Mouse (Mus musculus) gastrocnemius, adult 18-20 months (tissue): Measurements from ENCODE around the gene Slc9a3r1. TPM values are rescaled to one million over a fixed set of nuclear protein-coding genes. Genes with fewer than 3 reads are reported as not detected.

Experiments used
- DNase-seq: peaks from one replicate; pipeline ENCODE4 v3.0.0; 2021; ENCODE audit warnings: low spot score
- total RNA-seq, 2 experiments: library from RNA; stranded (reverse); gene quantifications; 2 replicates each; pipeline ENCODE4 v1.2.3; 2021

Gene Slc9a3r1
- total RNA-seq, 2 experiments from 2014 or later, result 1.6 to 1.9 TPM

DNA sequence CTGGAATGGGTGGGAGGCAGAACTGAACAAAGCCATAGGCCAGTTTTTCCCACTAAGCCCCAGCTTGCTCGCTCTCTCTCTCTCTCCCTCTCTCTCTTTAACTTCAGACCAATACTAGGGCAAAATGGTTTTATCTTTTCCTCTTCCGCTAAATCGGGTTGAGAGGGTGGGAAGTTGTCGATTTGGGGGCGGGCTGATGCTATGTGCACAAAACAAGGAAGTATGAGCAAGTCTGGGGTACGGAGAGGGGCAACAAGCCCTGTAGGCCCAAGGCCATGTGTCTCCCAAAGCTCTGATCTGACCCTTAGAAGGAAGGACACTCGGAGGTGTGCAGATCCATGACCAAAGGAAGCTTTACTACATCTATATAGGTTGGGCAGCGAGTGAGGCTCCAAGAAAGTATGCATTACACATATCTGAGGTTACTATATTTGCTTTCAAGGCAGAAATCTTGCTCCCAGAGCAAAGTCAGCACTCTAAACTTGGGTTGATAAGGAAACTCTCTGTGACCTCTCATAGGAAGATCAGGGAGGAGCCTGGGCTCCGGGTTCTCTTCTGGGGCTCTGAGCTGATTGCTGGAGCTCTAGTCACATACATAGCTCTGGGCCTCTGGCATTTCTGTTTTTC lies 1.4 kb upstream of the Slc9a3r1 start:
- DNase-seq, result no peak

DNA sequence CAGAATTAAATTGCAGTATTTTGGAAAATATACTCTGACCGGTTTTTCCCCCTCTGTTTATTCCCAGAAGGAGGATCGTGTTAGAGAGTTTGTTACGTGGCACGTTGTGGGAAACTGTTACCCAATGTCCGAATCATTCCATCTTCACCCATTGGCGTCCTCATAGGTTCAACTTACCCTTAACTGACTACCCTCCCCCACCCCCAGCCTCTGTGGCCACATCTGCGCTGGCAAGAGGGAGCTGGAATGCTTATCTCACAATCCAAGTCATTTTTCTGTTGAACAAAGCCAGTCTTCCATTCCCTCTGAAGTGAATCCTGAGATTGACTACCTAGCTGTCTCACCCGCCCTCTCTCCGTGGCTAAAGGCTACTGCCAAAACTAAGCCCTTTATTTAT lies 938 bp upstream of the Slc9a3r1 start:
- no peak for DNase-seq

DNA sequence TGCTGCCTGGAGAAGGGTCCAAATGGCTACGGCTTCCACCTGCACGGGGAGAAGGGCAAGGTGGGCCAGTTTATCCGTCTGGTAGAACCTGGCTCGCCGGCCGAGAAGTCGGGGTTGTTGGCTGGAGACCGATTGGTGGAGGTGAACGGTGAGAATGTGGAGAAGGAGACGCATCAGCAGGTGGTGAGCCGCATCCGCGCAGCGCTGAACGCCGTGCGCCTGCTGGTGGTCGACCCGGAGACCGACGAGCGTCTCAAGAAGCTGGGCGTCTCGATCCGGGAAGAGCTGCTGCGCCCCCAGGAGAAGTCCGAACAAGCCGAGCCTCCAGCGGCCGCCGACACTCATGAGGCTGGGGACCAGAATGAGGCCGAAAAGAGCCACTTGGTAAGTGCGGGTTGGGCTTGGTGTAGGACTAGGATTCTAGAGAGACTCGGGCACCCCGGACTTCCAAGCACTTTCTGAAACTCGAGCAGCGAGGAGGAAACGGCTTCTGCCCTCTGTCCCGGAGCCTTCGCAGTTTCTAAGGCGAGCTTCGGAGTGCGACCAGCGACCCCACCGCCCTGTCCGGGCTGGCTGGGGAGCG lies 518 bp downstream of the Slc9a3r1 start:
- DNase-seq, result no peak

DNA sequence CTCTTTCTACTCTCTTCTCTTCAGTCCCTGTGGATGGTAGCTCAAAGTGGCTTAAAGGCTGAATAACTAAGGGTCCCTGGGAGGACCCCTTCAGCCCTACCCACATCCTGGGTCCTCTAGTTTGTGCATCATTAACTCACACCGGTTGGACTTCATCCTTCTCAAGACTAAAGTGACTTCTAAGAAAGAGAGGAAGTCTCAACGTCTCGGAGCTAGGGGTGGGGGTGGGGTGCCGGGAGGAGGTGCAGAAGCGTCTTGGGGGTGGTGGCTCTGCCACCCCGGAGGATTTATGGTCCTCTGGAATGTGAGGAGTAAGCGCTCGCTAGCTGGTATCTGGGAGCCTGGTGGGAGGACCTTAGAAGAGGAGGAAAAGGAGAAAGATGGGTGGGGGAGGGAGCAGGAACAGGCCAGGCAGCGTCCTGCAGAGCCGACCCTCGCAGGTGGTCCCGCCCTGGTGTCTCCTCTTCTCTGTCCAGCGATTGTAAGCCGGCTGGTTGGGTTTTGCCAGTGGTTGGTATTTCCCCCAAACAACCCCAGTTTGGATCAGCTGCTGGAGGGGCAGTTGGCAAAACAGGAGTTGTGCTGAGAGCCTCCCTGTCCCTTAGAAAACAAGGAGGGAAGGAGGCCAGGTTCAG lies 1.3 kb downstream of the Slc9a3r1 start:
- no peak for DNase-seq

- no peak for DNase-seq
Measured at GRCm38 (mm10) chr11:115164976-115165374, 1.8 kb downstream of the Slc9a3r1 start.

- DNase-seq, result no peak
Measured at GRCm38 (mm10) chr11:115166776-115167175, 3.6 kb downstream of the Slc9a3r1 start.

DNA sequence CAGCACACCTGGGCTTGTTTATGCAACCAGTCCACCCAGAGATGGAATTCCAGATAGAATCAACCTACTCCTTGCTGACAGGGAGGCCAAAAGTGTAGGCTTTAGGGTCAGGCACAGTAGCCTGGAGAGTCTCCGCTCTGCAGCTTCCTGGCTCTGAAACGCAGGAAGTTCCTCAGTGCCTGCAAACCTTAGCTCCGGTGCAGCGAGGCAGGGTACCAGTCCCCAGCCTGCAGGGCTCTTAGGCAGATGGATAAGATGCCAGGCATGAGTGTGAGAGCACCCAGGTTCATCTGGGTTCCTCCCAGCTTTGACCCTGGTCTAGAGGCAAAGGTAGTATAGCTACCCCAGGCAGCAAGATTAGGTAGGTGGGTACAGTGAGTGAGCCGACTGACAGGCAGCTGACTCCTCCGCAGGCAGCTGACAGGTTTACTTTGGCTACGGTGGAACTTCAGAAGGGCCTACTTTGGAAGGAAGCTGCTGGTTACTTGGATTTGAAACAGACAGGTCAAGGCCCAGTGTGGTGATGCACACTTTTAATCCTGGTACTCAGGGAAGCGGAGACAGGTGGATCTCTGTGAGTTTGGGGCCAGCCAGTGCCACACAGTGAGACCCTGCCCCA lies 4.6 kb downstream of the Slc9a3r1 start:
- no peak for DNase-seq

GRCm38 (mm10) chr11:115169430-115169829 lies 6.3 kb downstream of the Slc9a3r1 start:
- DNase-seq, result no peak

DNA sequence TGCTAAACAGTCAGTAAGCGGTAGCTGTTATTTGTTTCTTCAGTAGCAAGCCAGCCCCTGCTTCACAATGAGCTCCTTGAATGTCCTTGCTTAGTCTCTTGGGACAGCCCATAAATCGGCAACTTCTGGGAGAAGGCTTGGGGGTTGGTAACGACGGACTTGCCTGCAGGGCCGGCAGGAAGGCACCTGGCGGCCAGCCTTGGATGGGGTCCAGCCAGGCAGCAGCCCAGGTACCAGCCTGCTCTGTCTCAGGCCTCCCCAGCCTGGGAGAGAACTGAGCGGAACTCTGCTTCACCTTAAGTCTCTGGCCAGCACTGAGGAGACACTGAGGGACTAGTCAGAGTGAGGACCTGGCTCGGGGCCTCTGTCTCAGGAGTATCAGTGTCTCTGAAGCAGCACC lies 8.0 kb downstream of the Slc9a3r1 start:
- no peak for DNase-seq

DNA sequence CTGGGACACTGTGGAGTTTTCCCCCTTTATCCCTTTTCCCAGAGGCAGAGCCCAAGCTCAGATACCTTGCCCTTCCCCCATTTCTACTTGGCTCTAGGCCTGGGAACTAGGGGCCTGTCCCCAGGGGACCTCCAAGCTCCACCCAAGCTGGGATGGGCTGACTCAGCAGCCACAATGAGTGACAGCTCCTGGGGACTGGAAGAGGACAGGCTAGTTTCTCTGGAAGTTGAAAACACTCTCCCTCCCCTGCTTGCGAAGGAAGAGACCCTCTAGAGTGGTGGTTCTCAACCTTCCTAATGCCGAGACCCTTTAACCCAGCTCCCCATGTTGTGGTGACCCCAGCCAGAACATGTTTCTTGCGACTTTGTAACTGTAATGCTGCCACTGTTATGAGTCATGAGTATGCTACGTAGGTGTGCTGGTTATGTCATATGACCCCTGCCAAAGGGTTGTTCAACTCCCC lies 9.7 kb downstream of the Slc9a3r1 start:
- DNase-seq, result no peak

DNA sequence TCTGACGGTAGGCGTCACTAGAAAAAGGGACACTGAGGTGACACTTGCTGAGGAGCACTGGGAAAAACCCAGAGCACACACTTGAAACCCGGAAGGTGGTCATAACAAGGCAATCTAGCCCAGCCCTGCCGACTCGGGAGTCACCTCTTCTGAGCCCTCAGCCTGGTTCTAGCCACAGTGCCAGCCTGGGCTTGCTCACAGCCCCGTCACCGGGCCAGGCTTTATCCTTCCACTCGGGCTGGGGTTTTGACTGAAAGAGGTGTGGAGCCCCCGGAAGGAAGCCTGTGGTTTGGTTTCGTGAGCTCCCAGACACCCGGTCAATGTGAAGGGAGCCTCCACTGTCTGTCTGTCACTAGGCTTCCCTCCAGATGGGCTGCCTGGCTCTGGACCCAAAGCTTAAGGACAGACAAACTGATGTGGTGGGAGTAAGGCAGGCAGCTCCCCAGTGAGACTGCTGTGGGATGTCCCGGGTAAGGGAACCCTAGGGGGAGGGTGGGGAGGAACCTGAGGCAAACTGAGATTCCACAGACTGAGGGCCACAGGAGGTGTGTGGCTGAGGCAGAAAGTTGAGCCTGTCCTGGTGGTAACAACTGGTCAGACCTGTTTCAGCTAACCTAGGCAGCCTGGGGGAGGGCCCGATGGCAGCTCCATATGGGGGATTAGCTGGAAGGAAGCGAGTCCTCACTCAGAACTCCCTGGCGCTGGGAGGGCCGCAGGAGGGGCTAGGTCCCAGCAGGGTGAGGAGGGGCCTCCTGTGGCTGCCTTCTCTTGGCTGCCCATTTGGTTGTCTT lies 10.6 kb downstream of the Slc9a3r1 start:
- DNase-seq, result no peak

DNA sequence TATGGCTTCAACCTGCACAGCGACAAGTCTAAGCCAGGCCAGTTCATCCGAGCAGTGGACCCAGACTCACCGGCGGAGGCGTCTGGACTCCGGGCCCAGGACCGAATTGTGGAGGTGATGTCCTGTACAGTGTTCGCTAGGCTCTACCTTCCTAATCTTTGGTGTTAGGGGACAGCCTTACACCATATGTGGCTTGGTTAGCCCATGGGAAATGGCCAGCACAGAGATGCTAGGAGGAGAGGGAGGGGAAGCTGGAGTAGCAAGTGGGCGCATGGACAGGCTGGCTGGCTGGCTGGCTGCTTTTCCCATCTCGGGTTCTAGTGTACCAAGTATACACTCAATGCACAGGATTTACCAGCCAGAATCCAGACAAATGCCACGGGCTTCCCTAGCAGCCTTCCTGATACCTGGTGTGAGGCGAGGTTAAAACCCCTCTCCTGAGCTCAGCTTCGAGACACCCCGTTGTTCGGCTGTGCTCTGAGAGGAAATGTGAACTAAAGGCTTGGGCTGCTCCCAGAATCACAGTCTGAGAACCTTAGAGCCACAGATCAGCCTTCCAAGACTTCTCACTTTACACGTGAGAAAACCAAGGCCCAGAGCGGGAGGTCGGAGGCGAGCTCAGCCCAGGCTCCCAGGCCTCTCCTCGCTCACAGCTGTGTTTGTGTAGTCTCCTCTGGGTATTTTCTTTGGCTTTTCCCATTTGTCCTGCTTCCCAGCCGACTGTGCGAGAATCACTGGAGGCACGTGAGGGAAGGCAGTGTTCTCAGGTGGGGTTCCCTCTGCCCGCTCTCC lies 13.5 kb downstream of the Slc9a3r1 start:
- no peak for DNase-seq

DNA sequence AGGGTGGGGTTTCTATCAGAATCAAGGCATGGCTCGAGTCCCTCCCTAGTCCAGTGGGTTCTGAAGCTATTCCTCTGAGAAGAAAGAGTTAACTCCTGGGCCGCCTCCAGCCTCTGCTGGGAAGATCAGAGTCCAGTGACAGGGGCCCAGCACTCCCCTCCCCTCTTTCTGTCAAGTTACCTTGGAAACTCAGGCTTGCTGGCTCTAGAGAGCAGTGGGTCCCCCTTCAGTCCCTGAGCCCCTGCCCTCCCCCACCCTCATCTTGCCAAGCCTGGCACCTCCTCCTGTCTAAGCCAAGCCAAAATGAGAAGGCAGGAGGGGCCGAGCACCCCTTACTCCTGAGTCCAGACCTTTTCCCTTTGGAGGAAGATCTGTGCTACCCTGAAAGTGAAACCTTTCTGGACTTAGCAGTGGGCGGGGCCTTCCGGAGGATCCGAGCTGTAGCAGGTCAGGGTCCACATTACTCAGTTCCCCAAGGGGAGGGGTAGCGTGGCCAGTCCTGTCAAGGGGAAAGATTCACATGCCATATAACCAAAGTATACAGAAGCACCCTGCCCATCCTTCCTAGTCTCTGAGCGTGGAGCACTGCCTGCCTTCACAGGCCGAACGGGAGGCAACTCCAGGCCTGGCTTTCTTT lies 14.5 kb downstream of the Slc9a3r1 start:
- DNase-seq, result no peak

GRCm38 (mm10) chr11:115178766-115179165 lies 15.6 kb downstream of the Slc9a3r1 start:
- DNase-seq, result no peak

DNA sequence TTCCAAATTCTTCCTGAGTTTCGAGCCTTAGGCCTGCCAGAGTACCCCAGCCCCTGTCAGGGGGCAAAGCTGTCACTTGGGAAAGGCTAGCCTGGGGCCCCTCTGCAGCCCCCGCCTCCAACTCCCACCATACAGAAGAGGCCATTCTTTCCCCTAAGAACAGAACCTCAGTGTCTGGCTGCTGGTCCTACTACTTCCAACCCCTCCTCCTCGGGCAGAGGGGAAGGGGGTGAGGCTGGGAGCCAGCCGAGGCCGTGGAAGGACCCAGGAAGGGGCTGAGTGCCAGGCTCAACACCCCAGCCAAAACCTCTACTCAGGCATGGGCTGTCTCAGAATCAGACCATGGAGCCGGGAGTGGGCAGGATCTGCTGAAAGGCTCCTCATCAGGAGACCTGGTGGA lies 16.1 kb downstream of the Slc9a3r1 start:
- DNase-seq, result no peak

- no peak for DNase-seq
Measured at GRCm38 (mm10) chr11:115179881-115180280, 16.7 kb downstream of the Slc9a3r1 start.

GRCm38 (mm10) chr11:115181913-115182638 lies 18.9 kb downstream of the Slc9a3r1 start:
- DNase-seq, result peak; percentile 76

GRCm38 (mm10) chr11:115184973-115185372 lies 21.8 kb downstream of the Slc9a3r1 start:
- DNase-seq, result no peak

GRCm38 (mm10) chr11:115187224-115187639 lies 24.1 kb downstream of the Slc9a3r1 start, which contains the start of gene Tmem104:
Gene Tmem104, plus strand, starts transcription at chr11:115187487.
- DNase-seq, result peak; percentile 99

DNA sequence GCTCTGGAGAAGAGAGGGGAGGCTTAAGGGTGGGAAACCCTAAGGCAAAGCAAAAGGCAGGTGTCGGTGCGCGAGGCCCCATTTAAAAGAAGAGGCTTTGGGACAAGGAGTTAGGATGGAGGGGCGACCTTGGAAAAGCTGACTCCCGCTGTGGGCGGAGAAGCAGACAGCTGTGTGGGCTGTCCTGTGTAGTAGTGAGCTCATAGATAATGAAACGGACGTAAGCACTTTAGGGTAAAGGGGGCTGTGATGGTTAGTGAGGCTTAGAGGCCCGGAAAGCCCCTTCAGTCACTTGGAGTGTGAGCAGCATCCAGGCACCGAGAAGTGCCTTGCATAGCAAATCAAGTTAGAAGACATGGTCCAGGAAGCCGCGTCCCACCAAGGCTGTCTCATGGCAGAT lies 24.6 kb downstream of the Slc9a3r1 start, which contains the start of gene Nat9:
TSS of gene Nat9 (minus strand) at position 167 of the 400 bp plus-strand sequence.
- DNase-seq, result no peak
